Mouse (Mus musculus): ENCODE measurements at regions not wholly inside any gene's neighbourhood (a gene's known extent, or its start where the extent isn't known, plus 50 kb on each side); places are given as distances from the start of the nearest gene placed in this dataset.
"Not testable (repeated sequence)": the region's sequence is repeated elsewhere in the genome, so short reads cannot be mapped to it uniquely, and the experiment has no call there.

- DNase-seq (ENCODE audit: low spot score): no peak
Observed at GRCm38 (mm10) chr7:116680523-116680922, 176.4 kb downstream of the Nucb2 start.

- no peak for DNase-seq (ENCODE audit: low spot score)
Observed at GRCm38 (mm10) chr7:116681268-116681667, 177.1 kb downstream of the Nucb2 start.

GRCm38 (mm10) chr7:116700409-116700808 lies 196.2 kb downstream of the Nucb2 start:
- DNase-seq (ENCODE audit: low spot score): no peak

GRCm38 (mm10) chr7:116701466-116702342 lies 197.5 kb downstream of the Nucb2 start:
- DNase-seq (ENCODE audit: low spot score): peak; percentile 74

GRCm38 (mm10) chr7:116702596-116702995 lies 198.4 kb downstream of the Nucb2 start:
- DNase-seq (ENCODE audit: low spot score): no peak

- no peak for DNase-seq (ENCODE audit: low spot score)
Observed at GRCm38 (mm10) chr7:116711541-116711940, 207.4 kb downstream of the Nucb2 start.

GRCm38 (mm10) chr7:116713200-116713599 lies 209.0 kb downstream of the Nucb2 start:
- no peak for DNase-seq (ENCODE audit: low spot score)

- DNase-seq (ENCODE audit: low spot score): no peak
Observed at GRCm38 (mm10) chr7:116715234-116716046, 211.3 kb downstream of the Nucb2 start.

- DNase-seq (ENCODE audit: low spot score): no peak
Observed at GRCm38 (mm10) chr7:116728379-116728778, 224.2 kb downstream of the Nucb2 start.

- no peak for DNase-seq (ENCODE audit: low spot score)
Observed at GRCm38 (mm10) chr7:116729795-116730194, 225.6 kb downstream of the Nucb2 start.

GRCm38 (mm10) chr7:116735676-116736075 lies 231.5 kb downstream of the Nucb2 start:
- DNase-seq (ENCODE audit: low spot score): no peak

- DNase-seq (ENCODE audit: low spot score): no peak
Observed at GRCm38 (mm10) chr7:116736333-116736732, 232.2 kb downstream of the Nucb2 start.

- no peak for DNase-seq (ENCODE audit: low spot score)
Observed at GRCm38 (mm10) chr7:116738009-116738408, 233.8 kb downstream of the Nucb2 start.

- DNase-seq (ENCODE audit: low spot score): no peak
Observed at GRCm38 (mm10) chr7:116754556-116754955, 250.4 kb downstream of the Nucb2 start.

GRCm38 (mm10) chr7:116792181-116792580 lies 288.0 kb downstream of the Nucb2 start:
- not testable (repeated sequence) for DNase-seq (ENCODE audit: low spot score)

GRCm38 (mm10) chr7:116808475-116808874 lies 304.3 kb downstream of the Nucb2 start:
- no peak for DNase-seq (ENCODE audit: low spot score)

- no peak for DNase-seq (ENCODE audit: low spot score)
Observed at GRCm38 (mm10) chr7:116816494-116816893, 312.3 kb downstream of the Nucb2 start.

GRCm38 (mm10) chr7:116817991-116818390 lies 313.8 kb downstream of the Nucb2 start:
- DNase-seq (ENCODE audit: low spot score): no peak

- DNase-seq (ENCODE audit: low spot score): no peak
Observed at GRCm38 (mm10) chr7:116820613-116821012, 316.4 kb downstream of the Nucb2 start.

GRCm38 (mm10) chr7:116842894-116843293 lies 338.7 kb downstream of the Nucb2 start:
- DNase-seq (ENCODE audit: low spot score): no peak

- no peak for DNase-seq (ENCODE audit: low spot score)
Observed at GRCm38 (mm10) chr7:116847846-116848730, 343.9 kb downstream of the Nucb2 start.

- DNase-seq (ENCODE audit: low spot score): no peak
Observed at GRCm38 (mm10) chr7:116853351-116853750, 349.2 kb downstream of the Nucb2 start.
